Mouse (Mus musculus) cortical plate, adult 2 months (tissue): ENCODE results near the gene Ifnab.

ENCODE experiments used
- CTCF ChIP-seq: fragments of 200-500 bp; IDR thresholded peaks from 2 replicates; pipeline ENCODE4 v1.5.1; 2011; ENCODE audit warnings: mild to moderate bottlenecking, control low read depth, low read length; ENCODE audit not compliant: insufficient read depth; ENCODE audit errors: extremely low read depth
- POLR2A ChIP-seq: fragments of 200-500 bp; IDR thresholded peaks from 2 replicates; pipeline ENCODE4 v1.6.1; 2011; ENCODE audit warnings: mild to moderate bottlenecking, low read length, control low read depth; ENCODE audit not compliant: insufficient read depth; ENCODE audit errors: extremely low read depth

DNA sequence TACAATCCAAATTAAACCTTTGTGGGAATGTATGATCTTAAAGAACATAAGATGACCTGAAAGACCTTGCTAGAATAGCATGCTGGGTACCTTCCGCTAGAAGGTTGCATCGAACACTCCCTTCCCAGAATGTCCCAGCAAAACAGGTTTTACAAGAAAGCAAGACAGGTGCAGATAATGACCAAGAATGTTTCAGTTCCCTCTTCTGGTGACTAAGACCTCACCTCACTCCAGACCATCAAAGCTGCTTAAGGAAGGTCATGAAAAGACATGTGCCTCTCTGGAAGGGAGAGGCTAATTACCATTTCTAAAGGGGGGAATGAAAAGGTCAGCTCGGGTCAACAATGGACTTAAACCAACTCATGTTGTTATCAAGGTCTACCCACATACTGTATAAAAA lies 37.5 kb downstream of the Ifnab start:
- TF ChIP-seq POLR2A, result no peak
- no peak for TF ChIP-seq CTCF
